Comparison of ENCODE assay signal across 8 mouse cellular contexts in the genomic region with DNA sequence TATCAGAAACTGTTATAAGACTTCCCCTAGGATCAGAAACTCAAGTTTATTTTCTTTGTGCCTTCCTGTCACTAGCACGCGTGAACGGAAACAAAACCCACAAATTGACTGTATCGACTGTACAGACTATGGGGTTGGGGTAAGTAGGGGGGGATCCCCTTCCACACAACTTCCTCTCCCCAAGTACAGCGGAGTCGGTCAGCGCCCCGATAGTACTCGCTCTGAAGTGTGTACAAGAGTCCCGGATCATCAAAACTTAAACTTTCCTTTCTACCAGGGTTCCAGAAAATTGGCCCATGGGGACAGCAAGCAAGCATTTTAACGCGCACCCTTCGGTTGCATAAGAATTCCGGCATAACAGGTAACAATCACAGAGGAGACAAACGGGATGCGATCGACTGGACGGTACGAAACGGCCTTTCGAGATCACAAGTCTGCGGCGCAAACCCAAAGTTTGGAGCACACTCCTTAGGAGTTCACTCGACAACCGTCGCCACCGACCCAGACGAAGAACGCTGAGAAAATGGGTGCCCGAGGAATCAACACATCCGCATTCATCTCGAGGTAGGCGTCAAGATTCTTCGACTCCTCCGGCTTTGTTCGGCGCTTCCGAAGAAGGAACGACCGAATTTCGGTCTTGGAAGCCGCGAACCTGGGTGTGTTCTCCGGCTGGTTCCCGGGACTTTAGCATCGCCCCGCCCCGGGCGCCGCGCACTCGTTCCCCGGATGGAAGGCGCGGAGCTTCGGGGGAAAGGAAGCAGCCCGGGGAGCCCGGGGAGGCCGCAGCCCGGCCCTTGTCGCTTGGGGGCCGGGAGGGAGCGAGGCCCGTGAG. TPM values are rescaled to one million over a fixed set of nuclear protein-coding genes. Genes with fewer than 3 reads are reported as not detected.
DNase-seq lines count a peak whose midpoint lies in the region; ATAC-seq and TF ChIP-seq lines count a peak whose summit lies in the region.

No protein-coding gene starts in this region.

- H3K9me3 ChIP-seq in embryonic facial prominence, embryonic 14.5 days (ENCODE audit: control insufficient read depth, low read length), result no peaks in the 10 kb centered on the region
- H3K9me3 ChIP-seq in heart, embryonic 10.5 days, result no peaks in the 10 kb centered on the region
- no peaks in the 10 kb centered on the region for H3K9me3 ChIP-seq in kidney, embryonic 14.5 days (ENCODE audit: control insufficient read depth, low read length)
- H3K9me3 ChIP-seq in liver, embryonic 14.5 days (ENCODE audit: control insufficient read depth, low read length), result no peaks in the 10 kb centered on the region
- H3K9me3 ChIP-seq in stomach, embryonic 14.5 days (ENCODE audit: control insufficient read depth, low read depth, low read length), result no peaks in the 10 kb centered on the region

- DNase-seq in 416B (ENCODE audit: low read depth), result peak; percentile 50
- peak; percentile 81 to 85 for DNase-seq in adrenal gland, postnatal 36 days
- peak; percentile 51 for DNase-seq in embryonic facial prominence, embryonic 14.5 days (ENCODE audit: low spot score)
- DNase-seq in heart, embryonic 10.5 days (ENCODE audit: low spot score), result peak; percentile 80
- DNase-seq in liver, embryonic 14.5 days (ENCODE audit: low read depth in 3 of 3, low spot score in 3 of 3), result peak in 2 of 3 experiments; percentile 43 to 61
- peak; percentile 74 to 78 for DNase-seq in natural killer cell, adult 2 months (ENCODE audit: low spot score in 2 of 2)

- peak overlapping the region; percentile 99 for H3K9ac ChIP-seq in embryonic facial prominence, embryonic 14.5 days (ENCODE audit: low read depth, low read length)
- peak overlapping the region; percentile 96 for H3K9ac ChIP-seq in kidney, embryonic 14.5 days (ENCODE audit: low read depth, low read length)
- peak overlapping the region; percentile 99 for H3K9ac ChIP-seq in liver, embryonic 14.5 days (replicated peaks)
- H3K9ac ChIP-seq in stomach, embryonic 14.5 days (replicated peaks; ENCODE audit: low read depth, low read length), result peak overlapping the region; percentile 99

- no peak for TF ChIP-seq CTCF in liver, embryonic 14.5 days (IDR thresholded peaks at IDR 0.05; ENCODE audit: low read depth)

- H3K36me3 ChIP-seq in embryonic facial prominence, embryonic 14.5 days (ENCODE audit: control insufficient read depth, insufficient read depth, low read length), result 0 out of 2 replicates have a peak, but pooled peaks cover 5% of the 10 kb centered on the region
- H3K36me3 ChIP-seq in heart, embryonic 10.5 days, result no peaks in the 10 kb centered on the region
- H3K36me3 ChIP-seq in kidney, embryonic 14.5 days (ENCODE audit: control insufficient read depth, insufficient read depth, low read length), result no peaks in the 10 kb centered on the region
- no peaks in the 10 kb centered on the region; the same call in none of the 2 replicates for H3K36me3 ChIP-seq in liver, embryonic 14.5 days (replicated peaks; ENCODE audit: control insufficient read depth, insufficient read depth, low read depth)
- H3K36me3 ChIP-seq in stomach, embryonic 14.5 days (ENCODE audit: control insufficient read depth, insufficient read depth, low read length), result no peaks in the 10 kb centered on the region; the same call in 1 of the 2 replicates

- H3K27me3 ChIP-seq in embryonic facial prominence, embryonic 14.5 days (replicated peaks; ENCODE audit: control insufficient read depth, insufficient read depth, low read length), result no peaks in the 10 kb centered on the region
- no peaks in the 10 kb centered on the region for H3K27me3 ChIP-seq in heart, embryonic 10.5 days (ENCODE audit: insufficient read depth, poor library complexity, severe bottlenecking)
- no peaks in the 10 kb centered on the region for H3K27me3 ChIP-seq in kidney, embryonic 14.5 days (ENCODE audit: control insufficient read depth, insufficient read depth, low read length)
- no peaks in the 10 kb centered on the region for H3K27me3 ChIP-seq in liver, embryonic 14.5 days (ENCODE audit: control insufficient read depth, insufficient read depth, low read length)
- no peaks in the 10 kb centered on the region for H3K27me3 ChIP-seq in stomach, embryonic 14.5 days (ENCODE audit: control insufficient read depth, insufficient read depth, low read length)

- peak; percentile 49 for ATAC-seq in embryonic facial prominence, embryonic 14.5 days (ENCODE audit: low read depth)
- ATAC-seq in kidney, embryonic 14.5 days (ENCODE audit: low FRiP score, low TSS enrichment), result peak; percentile 37; the same call in 1 of the 2 replicates
- peak; percentile 70 for ATAC-seq in liver, embryonic 14.5 days (ENCODE audit: insufficient read depth)
- ATAC-seq in stomach, embryonic 14.5 days (ENCODE audit: insufficient number of reproducible peaks, insufficient read depth, low FRiP score, low read depth), result peak; percentile 53

- under 1% methylated on average over 51 of the region's 64 CpGs for WGBS in embryonic facial prominence, embryonic 14.5 days
- under 1% methylated on average over 64 of the region's 64 CpGs for WGBS in heart, embryonic 10.5 days
- WGBS in kidney, embryonic 14.5 days, result under 1% methylated on average over 53 of the region's 64 CpGs
- WGBS in liver, embryonic 14.5 days (ENCODE audit: insufficient replicate concordance), result under 1% methylated on average over 64 of the region's 64 CpGs
- under 1% methylated on average over 60 of the region's 64 CpGs for WGBS in stomach, embryonic 14.5 days

- TF ChIP-seq EP300 in liver, embryonic 14.5 days (IDR thresholded peaks at IDR 0.05; ENCODE audit: low read depth), result no peak

- H3K4me1 ChIP-seq in embryonic facial prominence, embryonic 14.5 days (ENCODE audit: control insufficient read depth, insufficient read depth, low read length), result peaks cover 29% of the 10 kb centered on the region
- peaks cover 34% of the 10 kb centered on the region for H3K4me1 ChIP-seq in heart, embryonic 10.5 days
- H3K4me1 ChIP-seq in kidney, embryonic 14.5 days (ENCODE audit: control insufficient read depth, insufficient read depth, low read length), result peaks cover 23% of the 10 kb centered on the region
- peaks cover 12 to 24% of the 10 kb centered on the region in 2 experiments; a peak in 3 of 4 replicates for H3K4me1 ChIP-seq in liver, embryonic 14.5 days (replicated peaks; ENCODE audit: control insufficient read depth in 2 of 2, insufficient read depth in 2 of 2, low read length in 1 of 2)
- H3K4me1 ChIP-seq in stomach, embryonic 14.5 days (ENCODE audit: control insufficient read depth, insufficient read depth, low read length), result peaks cover 17% of the 10 kb centered on the region

- H3K4me3 ChIP-seq in embryonic facial prominence, embryonic 14.5 days (ENCODE audit: low read depth, low read length), result peak overlapping the region; percentile 96
- peak overlapping the region; percentile 97 for H3K4me3 ChIP-seq in heart, embryonic 10.5 days
- peak overlapping the region; percentile 82 for H3K4me3 ChIP-seq in kidney, embryonic 14.5 days (ENCODE audit: low read length)
- H3K4me3 ChIP-seq in liver, embryonic 14.5 days (ENCODE audit: insufficient read depth in 1 of 2, low read depth in 2 of 2, low read length in 2 of 2), result peak overlapping the region; percentile 73 to 95
- peak overlapping the region; percentile 92 for H3K4me3 ChIP-seq in stomach, embryonic 14.5 days (ENCODE audit: low read depth, low read length)

- peak overlapping the region; percentile 96 for H3K4me2 ChIP-seq in embryonic facial prominence, embryonic 14.5 days (ENCODE audit: low read depth, low read length)
- H3K4me2 ChIP-seq in kidney, embryonic 14.5 days (replicated peaks; ENCODE audit: low read depth, low read length), result peak overlapping the region; percentile 67
- peak overlapping the region; percentile 85 for H3K4me2 ChIP-seq in liver, embryonic 14.5 days (ENCODE audit: low read depth)
- peak overlapping the region; percentile 67 for H3K4me2 ChIP-seq in stomach, embryonic 14.5 days (replicated peaks; ENCODE audit: low read depth, low read length)

- peak overlapping the region; percentile 100 for H3K27ac ChIP-seq in embryonic facial prominence, embryonic 14.5 days (replicated peaks; ENCODE audit: low read depth, low read length)
- H3K27ac ChIP-seq in heart, embryonic 10.5 days, result peak overlapping the region; percentile 99
- peak overlapping the region; percentile 98 for H3K27ac ChIP-seq in kidney, embryonic 14.5 days (ENCODE audit: low read depth, low read length)
- H3K27ac ChIP-seq in liver, embryonic 14.5 days, result peak overlapping the region; percentile 97
- H3K27ac ChIP-seq in stomach, embryonic 14.5 days (ENCODE audit: low read length), result peak overlapping the region; percentile 99

RNA-seq across cellular contexts. Expression of a gene that starts 4.5 kb away (rescaled TPM):
- 100 to 1,000 TPM; 105 to 121 TPM for total RNA-seq in adrenal gland, postnatal 36 days (2021)
- 62.7 and 63.4 TPM in 2 replicates for polyA plus RNA-seq in embryonic facial prominence, embryonic 14.5 days (2014; fragmentation: Nextera tagmentation; extraction: Ambion mirVana)
- polyA plus RNA-seq in heart, embryonic 10.5 days (2016; fragmentation: Nextera tagmentation; extraction: Ambion mirVana), result 67.4 and 84.3 TPM in 2 replicates
- 59.4 and 66.7 TPM in 2 replicates for polyA plus RNA-seq in kidney, embryonic 14.5 days (2014; fragmentation: Nextera tagmentation; extraction: Ambion mirVana)
- polyA plus RNA-seq in liver, embryonic 14.5 days (2012; rRNA removed), result 36.4 and 44.7 TPM in 2 replicates
- polyA plus RNA-seq in liver, embryonic 14.5 days (2014; fragmentation: Nextera tagmentation; extraction: Ambion mirVana), result 25.4 and 27.7 TPM in 2 replicates
- 53.8 and 58.6 TPM in 2 replicates for polyA plus RNA-seq in stomach, embryonic 14.5 days (2014; fragmentation: Nextera tagmentation; extraction: Ambion mirVana)

Comparison
In these comparisons a context has a peak if more than half of its experiments do, and no peak if none do; other contexts are left out.
1. Peak in every context shown above with its lines: DNase-seq, ATAC-seq, H3K4me3 ChIP-seq and H3K27ac ChIP-seq.